ENCODE assay signal across 9 mouse cellular contexts in genomic region chr4:85707352-85708057, GRCm38 (mm10).
DNase-seq lines count a peak whose midpoint lies in the region; ATAC-seq and TF ChIP-seq lines count a peak whose summit lies in the region.
"Had no signal": no experiment of that assay in that cellular context is flagged by ENCODE, and none has a peak within 500 bp of the region (broad histone marks: within the 10 kb centered on the region; RNA-seq: fewer than 3 reads in every experiment).

No protein-coding gene starts in this region.

- peak; percentile 52 for DNase-seq in Muller cell, postnatal 12 days (ENCODE audit: inconsistent ontology term)
- DNase-seq in brain, embryonic 14.5 days (ENCODE audit: low read depth), result peak; percentile 94
- DNase-seq in forebrain, embryonic 14.5 days (ENCODE audit: low spot score), result peak; percentile 85
- DNase-seq in midbrain, embryonic 11.5 days (ENCODE audit: low spot score, missing footprints), result peak; percentile 92
- no peak for DNase-seq in kidney, postnatal 4 days
- DNase-seq in testis, postnatal 10 days (ENCODE audit: low spot score), result no peak
- DNase-seq in testis, postnatal 14 days (ENCODE audit: low spot score), result no peak
- DNase-seq: gastrocnemius, postnatal 25 days had no signal

- no peaks in the 10 kb centered on the region for H3K36me3 ChIP-seq in forebrain, embryonic 14.5 days (ENCODE audit: control insufficient read depth, insufficient read depth, low read length)
- no peaks in the 10 kb centered on the region for H3K36me3 ChIP-seq in midbrain, embryonic 11.5 days (ENCODE audit: control insufficient read depth, insufficient read depth, low read length)

- H3K4me3 ChIP-seq in forebrain, embryonic 14.5 days (ENCODE audit: low read depth, low read length), result no peak overlapping the region
- no peak overlapping the region for H3K4me3 ChIP-seq in midbrain, embryonic 11.5 days (ENCODE audit: low read depth, low read length)

- peaks cover 13% of the 10 kb centered on the region; the same call in 1 of the 2 replicates for H3K27me3 ChIP-seq in forebrain, embryonic 14.5 days (replicated peaks; ENCODE audit: control insufficient read depth, insufficient read depth, low read length)
- peaks cover 12% of the 10 kb centered on the region for H3K27me3 ChIP-seq in midbrain, embryonic 11.5 days (ENCODE audit: control insufficient read depth, insufficient read depth, low read length)

- no peak overlapping the region for H3K27ac ChIP-seq in forebrain, embryonic 14.5 days (ENCODE audit: low read depth, low read length)
- H3K27ac ChIP-seq in midbrain, embryonic 11.5 days (ENCODE audit: low read depth, low read length), result no peak overlapping the region; the same call in 1 of the 2 replicates

- WGBS in forebrain, embryonic 14.5 days, result 6% methylated on average over 7 of the region's 7 CpGs
- WGBS in midbrain, embryonic 11.5 days, result 26% methylated on average over 7 of the region's 7 CpGs

- ATAC-seq in forebrain, embryonic 14.5 days, result peak; percentile 93
- ATAC-seq in midbrain, embryonic 11.5 days (ENCODE audit: low FRiP score), result peak; percentile 93
- no peak for ATAC-seq in activated CD4-positive, CD25-positive, alpha-beta regulatory T cell, adult 4 months

- H3K9me3 ChIP-seq in forebrain, embryonic 14.5 days (replicated peaks; ENCODE audit: control insufficient read depth, low read length), result no peaks in the 10 kb centered on the region
- no peaks in the 10 kb centered on the region for H3K9me3 ChIP-seq in midbrain, embryonic 11.5 days (ENCODE audit: control insufficient read depth, low read length)

- TF ChIP-seq CTCF in brain, embryonic 14.5 days (IDR thresholded peaks at IDR 0.05; ENCODE audit: borderline replicate concordance, extremely low read depth, insufficient read depth, insufficient read length), result no peak

- H3K9ac ChIP-seq in forebrain, embryonic 14.5 days (ENCODE audit: low read length), result no peak overlapping the region
- no peak overlapping the region for H3K9ac ChIP-seq in midbrain, embryonic 11.5 days (ENCODE audit: low read length)

- no peak for TF ChIP-seq POLR2A in brain, embryonic 14.5 days (IDR thresholded peaks at IDR 0.05; ENCODE audit: borderline replicate concordance, extremely low read depth, insufficient read depth, insufficient read length, poor library complexity, severe bottlenecking)

- H3K4me2 ChIP-seq in forebrain, embryonic 14.5 days (ENCODE audit: low read length), result no peak overlapping the region
- 0 out of 2 replicates have a peak overlapping the region, but pooled peaks have one; percentile 7 for H3K4me2 ChIP-seq in midbrain, embryonic 11.5 days

- H3K4me1 ChIP-seq in forebrain, embryonic 14.5 days (ENCODE audit: control insufficient read depth, insufficient read depth, low read length), result no peaks in the 10 kb centered on the region; the same call in 1 of the 2 replicates
- H3K4me1 ChIP-seq in midbrain, embryonic 11.5 days (ENCODE audit: control insufficient read depth, insufficient read depth, low read length), result peaks cover 4% of the 10 kb centered on the region; the same call in 1 of the 2 replicates

Comparison
In these comparisons a context has a peak if more than half of its experiments do, and no peak if none do; other contexts are left out.
1. DNase-seq: peak in Muller cell, postnatal 12 days (single experiment), brain, embryonic 14.5 days (single experiment), forebrain, embryonic 14.5 days (single experiment) and midbrain, embryonic 11.5 days (single experiment); none in kidney, postnatal 4 days (0 of 2), testis, postnatal 10 days (single experiment) and testis, postnatal 14 days (single experiment).